Mouse (Mus musculus): ENCODE data around the gene Ugt1a5. TPM values are rescaled to one million over a fixed set of nuclear protein-coding genes. Genes with fewer than 3 reads are reported as not detected.

Gene Ugt1a5
- polyA plus RNA-seq, 1 experiment from 2014 or later = not detected

DNA sequence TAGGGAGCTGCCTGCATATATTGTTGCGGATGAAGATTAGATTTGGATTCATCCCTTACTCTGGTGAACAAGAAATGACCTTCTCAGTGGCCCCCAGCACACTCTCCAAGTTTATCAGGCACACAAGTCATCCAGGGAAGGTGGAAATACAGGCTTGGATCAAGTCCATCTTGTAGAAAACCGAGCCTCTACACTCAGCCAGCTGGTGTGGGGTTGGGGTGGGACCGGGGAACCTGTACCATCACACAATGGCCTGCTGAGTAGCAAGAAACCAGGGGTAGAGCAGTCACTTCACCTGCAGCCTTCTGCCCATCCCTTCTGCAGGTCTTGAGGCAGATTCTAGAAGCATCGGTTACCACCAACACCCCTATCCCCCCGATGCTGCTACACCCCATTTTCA is 68.8 kb downstream of the Ugt1a5 start:
- Histone ChIP-seq H3K9me3 (peaks cover 97% of the 10 kb centered on the region), H3K4me2 (replicated peaks) (no peak overlapping the region), H3K9ac (no peak overlapping the region), H3K4me3 (no peak overlapping the region), H3K36me3 (no peaks in the 10 kb centered on the region), H3K4me1 (no peaks in the 10 kb centered on the region), H3K27ac (no peak overlapping the region), H3K27me3 (no peaks in the 10 kb centered on the region)
- no peak for ATAC-seq (ENCODE audit: insufficient number of reproducible peaks, insufficient read depth, low FRiP score, low TSS enrichment)
- 46% methylated on average over 5 of the region's 5 CpGs for WGBS

GRCm38 (mm10) chr1:88235046-88235893 is 69.5 kb downstream of the Ugt1a5 start:
- Histone ChIP-seq H3K9me3 (peaks cover 97% of the 10 kb centered on the region), H3K27ac (no peak overlapping the region), H3K4me1 (no peaks in the 10 kb centered on the region), H3K36me3 (no peaks in the 10 kb centered on the region), H3K27me3 (no peaks in the 10 kb centered on the region), H3K4me3 (no peak overlapping the region), H3K9ac (no peak overlapping the region), H3K4me2 (replicated peaks) (no peak overlapping the region)
- ATAC-seq (ENCODE audit: insufficient number of reproducible peaks, insufficient read depth, low FRiP score, low TSS enrichment) = 0 out of 2 replicates have a peak, but pooled peaks have one; percentile 4
- 62% methylated on average over 11 of the region's 11 CpGs for WGBS

DNA sequence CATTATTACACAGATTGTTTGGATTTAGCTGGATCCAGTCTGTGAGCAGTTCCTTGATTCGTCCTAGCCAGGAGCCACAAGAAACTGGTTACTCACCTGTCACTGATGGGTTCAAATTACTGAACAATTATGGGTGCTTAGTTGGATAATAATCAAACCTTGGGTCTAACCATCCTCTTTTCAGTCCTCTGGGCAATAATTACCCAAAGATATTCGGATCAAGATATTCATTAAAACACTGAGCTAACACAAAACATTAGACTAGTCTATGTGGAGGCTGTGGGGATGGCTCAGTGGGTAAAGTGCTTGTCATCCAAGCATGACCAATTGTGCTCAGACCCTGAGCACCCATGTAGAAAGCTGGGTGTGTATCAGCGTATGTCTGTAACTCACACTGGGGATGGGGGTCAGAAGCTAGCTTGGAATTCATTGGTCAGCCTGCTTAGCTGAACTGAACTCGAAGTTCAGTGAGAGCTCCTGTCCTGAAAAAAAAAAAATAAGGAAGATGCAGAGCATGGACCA is 70.1 kb downstream of the Ugt1a5 start:
- H3K27ac ChIP-seq = no peak overlapping the region
- H3K4me3 ChIP-seq = no peak overlapping the region
- peaks cover 97% of the 10 kb centered on the region for H3K9me3 ChIP-seq
- H3K9ac ChIP-seq = no peak overlapping the region
- no peak for ATAC-seq (ENCODE audit: insufficient number of reproducible peaks, insufficient read depth, low FRiP score, low TSS enrichment)
- 62% methylated on average over 4 of the region's 4 CpGs for WGBS
- H3K4me2 ChIP-seq (replicated peaks) = no peak overlapping the region
- H3K4me1 ChIP-seq = no peaks in the 10 kb centered on the region
- H3K27me3 ChIP-seq = no peaks in the 10 kb centered on the region
- H3K36me3 ChIP-seq = no peaks in the 10 kb centered on the region

DNA sequence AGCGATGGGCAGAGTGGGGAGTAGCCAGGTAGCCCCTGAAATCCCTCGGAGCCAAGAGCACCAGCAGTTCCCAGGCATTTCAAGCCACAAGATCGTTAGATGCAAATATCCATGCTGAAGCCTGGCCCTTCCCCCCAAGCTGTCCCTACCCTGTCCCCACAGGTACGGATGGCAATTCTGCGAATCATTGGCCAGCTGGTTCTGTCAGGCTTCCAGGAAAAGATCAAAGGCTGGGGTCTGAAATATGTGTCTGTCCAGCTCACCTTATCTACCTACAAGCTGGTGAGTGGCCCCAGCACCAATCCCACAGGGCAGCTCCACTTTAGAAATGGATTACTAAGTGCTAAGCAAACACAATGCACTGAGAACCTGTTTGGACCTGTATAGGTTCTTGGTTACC is 71.5 kb downstream of the Ugt1a5 start:
- Histone ChIP-seq H3K4me2 (replicated peaks) (no peak overlapping the region), H3K9ac (no peak overlapping the region), H3K36me3 (no peaks in the 10 kb centered on the region), H3K4me1 (no peaks in the 10 kb centered on the region), H3K4me3 (no peak overlapping the region), H3K27me3 (no peaks in the 10 kb centered on the region), H3K27ac (no peak overlapping the region), H3K9me3 (peaks cover 90% of the 10 kb centered on the region)
- ATAC-seq (ENCODE audit: insufficient number of reproducible peaks, insufficient read depth, low FRiP score, low TSS enrichment) = no peak
- WGBS = 81% methylated on average over 5 of the region's 5 CpGs

DNA sequence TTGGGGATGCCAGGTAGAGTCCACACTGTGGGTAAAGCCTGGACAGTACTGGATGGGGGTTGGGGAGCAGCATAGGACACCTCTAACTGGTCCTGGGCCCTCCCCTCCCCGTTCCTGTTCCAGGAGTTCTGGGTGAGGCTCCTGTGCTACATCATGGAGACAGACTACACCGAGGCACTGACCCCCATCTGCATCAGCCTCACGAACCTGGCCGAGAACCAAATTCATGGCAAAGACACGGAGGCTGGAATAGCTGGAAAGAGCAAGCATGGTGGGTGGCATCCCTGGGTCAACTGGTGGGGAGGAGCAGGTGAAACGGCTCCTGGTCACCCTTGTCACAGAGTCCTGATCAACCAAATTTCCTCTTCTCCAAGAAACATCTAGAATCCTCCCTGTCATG is 73.0 kb downstream of the Ugt1a5 start:
- H3K4me2 ChIP-seq (replicated peaks) = no peak overlapping the region
- H3K27me3 ChIP-seq = no peaks in the 10 kb centered on the region
- no peak overlapping the region for H3K4me3 ChIP-seq
- H3K9me3 ChIP-seq = peaks cover 88% of the 10 kb centered on the region
- H3K9ac ChIP-seq = no peak overlapping the region
- H3K36me3 ChIP-seq = no peaks in the 10 kb centered on the region
- no peak overlapping the region for H3K27ac ChIP-seq
- 78% methylated on average over 6 of the region's 6 CpGs for WGBS
- H3K4me1 ChIP-seq = no peaks in the 10 kb centered on the region
- ATAC-seq (ENCODE audit: insufficient number of reproducible peaks, insufficient read depth, low FRiP score, low TSS enrichment) = peak; percentile 23; the same call in 1 of the 2 replicates

DNA sequence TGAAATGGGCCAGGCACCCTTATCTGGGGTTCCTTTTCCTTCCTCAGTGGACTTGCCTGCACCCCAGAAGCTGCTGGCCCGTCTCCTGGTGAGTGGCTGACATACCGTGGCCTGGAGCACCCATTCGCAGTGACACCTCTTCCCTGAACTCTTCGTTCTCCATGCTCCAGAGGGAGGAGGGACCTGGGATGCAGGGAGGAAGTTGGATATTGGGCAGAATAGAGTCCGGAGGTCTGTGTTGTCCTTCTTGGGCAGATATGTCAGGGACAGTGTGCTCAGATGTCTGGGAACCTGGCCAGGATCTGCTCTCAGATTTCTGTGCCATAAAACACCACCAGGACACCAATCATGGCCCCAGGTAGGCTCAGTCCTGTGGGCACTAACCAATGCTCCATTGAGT is 74.3 kb downstream of the Ugt1a5 start:
- Histone ChIP-seq H3K4me3 (no peak overlapping the region), H3K9me3 (peaks cover 88% of the 10 kb centered on the region), H3K36me3 (no peaks in the 10 kb centered on the region), H3K27me3 (no peaks in the 10 kb centered on the region), H3K9ac (no peak overlapping the region), H3K27ac (no peak overlapping the region), H3K4me2 (replicated peaks) (no peak overlapping the region), H3K4me1 (no peaks in the 10 kb centered on the region)
- no peak for ATAC-seq (ENCODE audit: insufficient number of reproducible peaks, insufficient read depth, low FRiP score, low TSS enrichment)
- WGBS = 73% methylated on average over 5 of the region's 5 CpGs

DNA sequence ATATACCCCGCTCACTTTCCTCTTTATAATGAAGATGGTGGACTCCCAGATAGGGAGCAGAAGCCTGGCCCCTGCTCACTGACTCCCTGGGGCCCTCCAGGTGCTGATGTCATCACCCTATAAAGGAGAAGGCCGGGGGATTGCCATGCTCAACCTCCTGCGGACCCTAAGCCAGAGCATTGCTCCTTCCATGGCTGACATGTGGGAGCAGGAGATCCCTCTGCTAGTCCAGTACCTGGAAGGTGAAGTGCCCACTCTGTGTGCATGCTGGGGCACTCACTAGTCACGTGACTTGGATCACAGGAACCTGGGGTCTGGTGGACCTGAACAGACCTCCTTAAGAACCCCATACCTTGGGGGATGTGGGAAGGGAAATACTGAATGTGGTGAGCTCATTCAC is 74.8 kb downstream of the Ugt1a5 start:
- H3K4me3 ChIP-seq = no peak overlapping the region
- 70% methylated on average over 4 of the region's 4 CpGs for WGBS

GRCm38 (mm10) chr1:88243861-88244260 is 78.0 kb downstream of the Ugt1a5 start:
- H3K4me3 ChIP-seq = no peak overlapping the region
- peaks cover 88% of the 10 kb centered on the region for H3K9me3 ChIP-seq
- no peak for ATAC-seq (ENCODE audit: insufficient number of reproducible peaks, insufficient read depth, low FRiP score, low TSS enrichment)
- no peak overlapping the region for H3K4me2 ChIP-seq (replicated peaks)
- H3K27ac ChIP-seq = no peak overlapping the region
- WGBS = 63% methylated on average over 5 of the region's 5 CpGs
- H3K9ac ChIP-seq = no peak overlapping the region
- H3K27me3 ChIP-seq = no peaks in the 10 kb centered on the region
- no peaks in the 10 kb centered on the region for H3K4me1 ChIP-seq
- no peaks in the 10 kb centered on the region for H3K36me3 ChIP-seq

More for the DNA sequence above, 74.8 kb downstream of the Ugt1a5 start:
- H3K27me3 ChIP-seq = no peaks in the 10 kb centered on the region
- H3K36me3 ChIP-seq = no peaks in the 10 kb centered on the region
- H3K4me1 ChIP-seq = no peaks in the 10 kb centered on the region
- ATAC-seq (ENCODE audit: insufficient number of reproducible peaks, insufficient read depth, low FRiP score, low TSS enrichment) = no peak
- H3K9me3 ChIP-seq = peaks cover 88% of the 10 kb centered on the region
- H3K27ac ChIP-seq = no peak overlapping the region
- no peak overlapping the region for H3K4me2 ChIP-seq (replicated peaks)
- H3K9ac ChIP-seq = no peak overlapping the region

GRCm38 (mm10) chr1:88245881-88246280 is 80.1 kb downstream of the Ugt1a5 start:
- Histone ChIP-seq H3K4me2 (replicated peaks) (no peak overlapping the region), H3K27me3 (no peaks in the 10 kb centered on the region), H3K4me1 (no peaks in the 10 kb centered on the region), H3K4me3 (no peak overlapping the region), H3K36me3 (no peaks in the 10 kb centered on the region), H3K27ac (no peak overlapping the region), H3K9me3 (peaks cover 88% of the 10 kb centered on the region), H3K9ac (no peak overlapping the region)
- 75% methylated on average over 6 of the region's 6 CpGs for WGBS
- no peak for ATAC-seq (ENCODE audit: insufficient number of reproducible peaks, insufficient read depth, low FRiP score, low TSS enrichment)

DNA sequence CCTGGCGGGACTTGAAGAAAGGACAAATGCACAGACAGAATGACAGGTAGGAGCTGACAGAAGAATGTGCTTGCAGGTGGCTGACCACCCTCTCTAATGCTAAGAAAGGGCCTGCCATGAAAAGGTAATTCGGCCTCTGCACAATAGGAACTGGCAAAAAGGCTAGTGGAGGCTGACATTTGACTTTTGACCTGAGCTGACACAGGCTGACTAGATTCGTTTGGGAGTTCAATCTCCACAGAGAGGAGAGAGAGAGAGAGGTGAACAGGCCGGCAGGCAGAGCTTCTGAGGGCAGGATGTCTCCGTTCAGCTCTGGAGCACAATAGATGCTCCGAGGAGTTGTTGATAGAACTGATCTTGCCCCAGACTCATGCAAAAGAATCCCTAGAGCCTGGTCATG is 80.6 kb downstream of the Ugt1a5 start:
- Histone ChIP-seq H3K36me3 (no peaks in the 10 kb centered on the region), H3K4me1 (no peaks in the 10 kb centered on the region), H3K27ac (no peak overlapping the region), H3K9me3 (peaks cover 90% of the 10 kb centered on the region), H3K4me2 (replicated peaks) (no peak overlapping the region), H3K4me3 (no peak overlapping the region), H3K27me3 (no peaks in the 10 kb centered on the region), H3K9ac (no peak overlapping the region)
- no peak for ATAC-seq (ENCODE audit: insufficient number of reproducible peaks, insufficient read depth, low FRiP score, low TSS enrichment)
- WGBS = 44% methylated on average over 6 of the region's 6 CpGs

- Histone ChIP-seq H3K4me1 (no peaks in the 10 kb centered on the region), H3K27ac (no peak overlapping the region), H3K4me2 (replicated peaks) (no peak overlapping the region), H3K4me3 (no peak overlapping the region), H3K9me3 (peaks cover 91% of the 10 kb centered on the region), H3K9ac (no peak overlapping the region), H3K27me3 (no peaks in the 10 kb centered on the region), H3K36me3 (no peaks in the 10 kb centered on the region)
- 50% methylated on average over 2 of the region's 2 CpGs for WGBS
- ATAC-seq (ENCODE audit: insufficient number of reproducible peaks, insufficient read depth, low FRiP score, low TSS enrichment) = no peak
These were observed 81.8 kb downstream of the Ugt1a5 start for GRCm38 (mm10) chr1:88247660-88248059.

- H3K36me3 ChIP-seq = no peaks in the 10 kb centered on the region
- 69% methylated on average over 4 of the region's 4 CpGs for WGBS
- H3K4me3 ChIP-seq = no peak overlapping the region
- no peak for ATAC-seq (ENCODE audit: insufficient number of reproducible peaks, insufficient read depth, low FRiP score, low TSS enrichment)
- no peak overlapping the region for H3K27ac ChIP-seq
- no peaks in the 10 kb centered on the region for H3K27me3 ChIP-seq
- H3K9ac ChIP-seq = no peak overlapping the region
- no peak overlapping the region for H3K4me2 ChIP-seq (replicated peaks)
- no peaks in the 10 kb centered on the region for H3K4me1 ChIP-seq
- H3K9me3 ChIP-seq = peaks cover 90% of the 10 kb centered on the region
These were observed 82.8 kb downstream of the Ugt1a5 start for GRCm38 (mm10) chr1:88248658-88249057.

Measured in embryonic facial prominence, embryonic 12.5 days (tissue).